Mouse (Mus musculus) heart, adult 2 months (tissue): Measurements from ENCODE around the gene Efhd1. TPM values are rescaled to one million over a fixed set of nuclear protein-coding genes. Genes with fewer than 3 reads are reported as not detected.

Experiments
- DNase-seq, 2 experiments: peaks; one replicate each; pipeline ENCODE4 v3.0.0; 2021
- H3K27ac ChIP-seq: fragments of 200-600 bp; 2 replicates; pipeline ENCODE4 v1.8.1; 2022
- H3K27me3 ChIP-seq: fragments of 200-500 bp; 2 replicates; pipeline ENCODE4 v1.6.1; 2012; ENCODE audit warnings: mild to moderate bottlenecking, low read length, inconsistent platforms, mixed read lengths; ENCODE audit not compliant: control insufficient read depth, insufficient read depth
- H3K36me3 ChIP-seq: fragments of 200-500 bp; 2 replicates; pipeline ENCODE4 v1.6.1; 2012; ENCODE audit warnings: low read length, inconsistent platforms; ENCODE audit not compliant: control insufficient read depth, insufficient read depth
- H3K4me1 ChIP-seq: fragments of 200-500 bp; 2 replicates; pipeline ENCODE4 v1.6.1; 2011; ENCODE audit warnings: low read length; ENCODE audit not compliant: control insufficient read depth, insufficient read depth
- H3K4me3 ChIP-seq: fragments of 200-600 bp; 2 replicates; pipeline ENCODE4 v1.8.1; 2022
- H3K79me2 ChIP-seq: fragments of 200-500 bp; replicated peaks from 2 replicates; pipeline ENCODE4 v1.6.1; 2012; ENCODE audit warnings: mild to moderate bottlenecking, inconsistent platforms, low read length, moderate library complexity, mixed read lengths; ENCODE audit not compliant: control insufficient read depth, insufficient read depth
- H3K9ac ChIP-seq: fragments of 200-500 bp; 2 replicates; pipeline ENCODE4 v1.6.1; 2012; ENCODE audit warnings: low read depth, mild to moderate bottlenecking, control low read depth, inconsistent platforms, low read length, mixed read lengths
- CTCF ChIP-seq: fragments of 200-600 bp; IDR thresholded peaks from 2 replicates; pipeline ENCODE4 v1.8.1; 2022; ENCODE audit warnings: antibody characterized with exemption, mild to moderate bottlenecking, moderate library complexity
- EP300 ChIP-seq: fragments of 200-500 bp; IDR thresholded peaks from 2 replicates; pipeline ENCODE4 v1.6.1; 2011; ENCODE audit warnings: low read depth, low read length, control low read depth; ENCODE audit not compliant: insufficient read depth
- POLR2A ChIP-seq: fragments of 200-500 bp; IDR thresholded peaks from 2 replicates; pipeline ENCODE4 v1.6.1; 2011; ENCODE audit warnings: mild to moderate bottlenecking, low read depth, low read length, control low read depth; ENCODE audit not compliant: insufficient read depth
- WGBS: fragments of 180-500 bp; shearing (Covaris S2); methylation state at CpG from one replicate; pipeline ENCODE4 v1.1.7; 2018; 5-methylcytosine and 5-hydroxymethylcytosine counted together
- intact Hi-C: fragments of 180-260 bp; cut with DNase I; formaldehyde crosslinking; loops from one replicate; pipeline ENCODE4 v1.15.1; 2025
- polyA plus RNA-seq: library from polyadenylated mRNA; depleted of rRNA; stranded (reverse); fragments of >200 nt; gene quantifications from 2 replicates; pipeline ENCODE4 v1.2.3, GENCODE M21; 2012
- total RNA-seq, 2 experiments: library from RNA; stranded (reverse); gene quantifications; 2 replicates each; pipeline ENCODE4 v1.2.3; 2021

The Efhd1 gene
- total and polyA plus RNA-seq, 3 experiments, result 3.1 to 6.6 (median 5.1) TPM

DNA sequence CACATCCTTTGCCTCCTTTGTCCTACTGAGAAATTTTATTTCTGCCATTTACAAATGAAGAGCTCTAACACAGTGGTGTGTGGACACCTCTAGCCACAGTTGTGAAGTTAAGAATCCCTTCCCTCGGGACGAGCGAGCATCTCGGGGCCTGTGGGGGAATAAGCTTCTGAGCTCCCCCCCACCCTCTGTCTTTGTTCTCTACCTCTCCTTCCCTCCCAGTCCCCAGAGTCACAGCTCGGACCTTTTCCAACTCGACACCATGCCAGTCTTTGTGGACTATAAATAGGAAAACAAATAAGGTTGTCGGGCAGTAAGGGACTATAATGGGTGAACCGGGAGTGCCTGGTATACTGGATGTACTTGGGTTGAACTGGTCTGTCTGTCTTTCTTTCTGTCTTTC lies 27.3 kb downstream of the Efhd1 start:
- no peak overlapping the region for H3K27ac ChIP-seq
- peak; percentile 40 to 45 for DNase-seq
- no peak overlapping the region for H3K9ac ChIP-seq
- H3K4me3 ChIP-seq, result no peak overlapping the region
- H3K36me3 ChIP-seq, result no peaks in the 10 kb centered on the region
- H3K79me2 ChIP-seq, result no peaks in the 10 kb centered on the region
- intact Hi-C loops, result no loop called here
- no peaks in the 10 kb centered on the region for H3K27me3 ChIP-seq
- no peak for TF ChIP-seq EP300
- TF ChIP-seq CTCF, result no peak
- no peak for TF ChIP-seq POLR2A
- H3K4me1 ChIP-seq, result peaks cover 2% of the 10 kb centered on the region
- WGBS, result 44% methylated on average over 8 of the region's 8 CpGs

DNA sequence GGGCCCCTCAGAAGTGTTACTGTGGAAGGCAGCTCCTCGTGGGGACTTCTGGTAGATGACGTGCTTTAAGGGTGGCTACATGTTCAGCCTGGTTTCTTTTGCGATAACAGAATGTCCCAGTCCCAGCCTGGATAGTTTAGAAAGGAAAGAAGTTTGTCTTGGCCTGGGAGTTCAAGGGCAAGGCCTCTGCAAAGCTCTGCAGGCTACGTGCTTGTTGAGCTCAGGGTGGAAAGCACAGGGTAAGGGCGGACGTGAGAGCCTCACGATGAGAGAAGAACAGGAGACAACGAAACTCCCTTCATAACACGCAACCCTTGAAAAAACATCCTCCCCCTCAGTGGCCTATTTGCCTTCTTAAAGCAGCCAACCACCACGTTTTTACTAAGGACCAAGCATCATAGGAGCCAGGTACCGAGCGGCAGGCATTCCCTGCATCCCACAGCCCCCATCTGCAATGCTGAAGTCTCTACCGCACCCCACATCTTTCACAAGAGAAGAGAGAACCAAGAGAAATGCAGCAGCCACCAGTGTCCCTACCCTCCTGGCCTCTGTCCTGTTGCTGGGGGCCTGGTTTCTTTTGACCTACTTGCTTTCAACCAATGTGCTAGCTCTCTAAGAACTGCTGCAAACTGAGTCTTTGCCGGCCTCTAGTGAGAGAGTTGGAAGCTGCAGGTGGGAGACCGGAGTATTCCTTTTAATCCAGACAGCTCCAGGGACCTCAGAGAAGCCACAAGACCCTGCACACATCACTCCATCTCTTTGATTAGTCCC lies 28.4 kb downstream of the Efhd1 start:
- H3K36me3 ChIP-seq, result no peaks in the 10 kb centered on the region
- TF ChIP-seq CTCF (peak; percentile 70), POLR2A (no peak)
- WGBS, result 63% methylated on average over 15 of the region's 15 CpGs
- peak overlapping the region; percentile 28 for H3K27ac ChIP-seq
- DNase-seq, result peak; percentile 53 to 55
- no peaks in the 10 kb centered on the region for H3K79me2 ChIP-seq
- no peaks in the 10 kb centered on the region for H3K27me3 ChIP-seq
- H3K4me1 ChIP-seq, result peaks cover 2% of the 10 kb centered on the region
- H3K4me3 ChIP-seq, result no peak overlapping the region
- no peak overlapping the region for H3K9ac ChIP-seq
- intact Hi-C loops, result loop anchor here (1.0 to 2.0 kb wide), 2 partner anchors 34 to 46 kb away; no protein-coding TSS in a partner anchor

DNA sequence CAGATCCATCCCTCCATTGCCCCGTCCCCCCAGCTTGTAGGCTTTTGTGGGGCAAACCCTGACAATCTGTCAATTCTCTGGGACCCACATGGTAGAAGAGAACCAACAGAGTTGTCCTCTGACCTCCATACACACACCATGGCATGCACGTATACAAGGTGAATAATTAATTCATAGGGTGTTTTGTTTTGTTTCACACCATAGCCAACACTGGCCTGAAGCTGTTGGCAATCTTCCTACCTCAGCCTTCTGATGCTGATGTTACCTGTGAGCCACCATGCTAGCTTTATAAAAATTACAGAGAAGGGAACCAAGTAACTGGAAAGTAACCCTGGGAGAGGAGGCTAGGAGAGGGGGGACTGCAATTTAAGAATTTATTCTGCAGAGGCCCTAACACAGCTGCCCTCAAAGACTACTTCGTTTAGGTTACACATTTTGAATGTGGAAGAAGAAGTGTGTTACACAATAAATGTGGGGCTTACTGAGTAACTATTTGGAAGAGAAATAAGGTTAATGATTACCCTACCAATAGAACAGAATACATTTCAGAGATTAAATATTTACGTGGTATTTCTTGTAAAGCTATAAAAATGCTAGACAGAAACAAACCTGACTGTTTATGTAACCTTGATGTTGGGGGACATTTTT lies 30.0 kb downstream of the Efhd1 start:
- intact Hi-C loops, result no loop called here
- Histone ChIP-seq H3K36me3 (no peaks in the 10 kb centered on the region), H3K4me1 (peaks cover 2% of the 10 kb centered on the region), H3K79me2 (no peaks in the 10 kb centered on the region), H3K27me3 (no peaks in the 10 kb centered on the region), H3K27ac (no peak overlapping the region), H3K4me3 (no peak overlapping the region), H3K9ac (no peak overlapping the region)
- 79% methylated on average over 4 of the region's 4 CpGs for WGBS
- no peak for TF ChIP-seq POLR2A
- no peak for TF ChIP-seq EP300
- TF ChIP-seq CTCF, result no peak
- DNase-seq, result no peak

DNA sequence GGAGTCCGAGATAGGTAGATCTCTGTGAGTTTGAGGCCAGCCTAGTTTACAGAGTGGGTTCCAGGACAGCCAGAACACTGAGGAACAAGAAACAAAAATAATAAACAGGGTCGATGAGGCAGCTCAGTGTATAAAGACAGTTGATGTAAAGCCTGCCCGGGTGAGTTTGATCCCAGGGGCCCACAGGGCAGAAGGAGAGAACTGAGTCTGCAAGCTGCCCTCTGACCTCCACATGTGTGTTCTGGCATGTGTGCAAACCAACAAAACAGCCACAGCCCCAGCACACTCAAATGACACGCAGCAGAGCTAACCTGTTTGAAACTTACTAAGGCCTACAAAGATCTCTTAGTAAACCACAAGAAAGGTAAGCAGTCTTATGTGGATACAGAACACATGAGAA lies 30.8 kb downstream of the Efhd1 start:
- H3K4me1 ChIP-seq, result peaks cover 2% of the 10 kb centered on the region
- no peaks in the 10 kb centered on the region for H3K79me2 ChIP-seq
- no peaks in the 10 kb centered on the region for H3K27me3 ChIP-seq
- H3K4me3 ChIP-seq, result no peak overlapping the region
- no peak for DNase-seq
- H3K27ac ChIP-seq, result no peak overlapping the region
- 64% methylated on average over 4 of the region's 4 CpGs for WGBS
- H3K9ac ChIP-seq, result no peak overlapping the region
- intact Hi-C loops, result no loop called here
- TF ChIP-seq EP300 (no peak), POLR2A (no peak), CTCF (no peak)
- no peaks in the 10 kb centered on the region for H3K36me3 ChIP-seq

DNA sequence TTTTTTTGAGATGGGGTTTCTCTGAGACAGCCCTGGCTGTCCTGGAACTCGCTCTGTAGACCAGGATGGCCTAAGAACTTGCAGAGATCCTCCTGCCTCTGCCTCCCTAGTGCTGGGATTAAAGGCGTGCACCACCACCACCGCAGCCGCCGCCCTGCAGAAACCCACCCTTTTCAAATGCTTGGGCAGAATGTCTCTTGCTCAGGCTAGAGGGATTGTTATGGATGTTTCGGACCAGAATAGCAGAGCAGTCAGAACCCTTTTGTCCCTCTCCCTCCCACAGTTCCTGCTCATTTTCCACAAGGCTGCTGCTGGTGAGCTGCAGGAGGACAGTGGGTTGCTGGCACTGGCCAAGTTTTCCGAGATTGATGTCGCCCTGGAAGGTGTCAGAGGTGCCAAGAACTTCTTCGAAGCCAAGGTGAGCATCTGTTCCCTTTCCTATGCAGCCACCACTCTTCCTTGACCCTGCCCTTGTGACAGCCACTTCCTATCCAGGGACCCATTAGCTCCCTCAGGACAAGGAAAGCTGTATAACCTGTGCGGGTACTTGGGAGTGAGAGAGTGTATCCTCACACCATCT lies 33.3 kb downstream of the Efhd1 start:
- no peak overlapping the region for H3K9ac ChIP-seq
- H3K4me3 ChIP-seq, result no peak overlapping the region
- no peaks in the 10 kb centered on the region for H3K36me3 ChIP-seq
- 82% methylated on average over 10 of the region's 10 CpGs for WGBS
- H3K27me3 ChIP-seq, result no peaks in the 10 kb centered on the region
- TF ChIP-seq CTCF (no peak), EP300 (no peak), POLR2A (no peak)
- no peak overlapping the region for H3K27ac ChIP-seq
- no peaks in the 10 kb centered on the region for H3K79me2 ChIP-seq
- DNase-seq, result no peak
- intact Hi-C loops, result no loop called here
- H3K4me1 ChIP-seq, result peaks cover 2% of the 10 kb centered on the region; the same call in 1 of the 2 replicates

DNA sequence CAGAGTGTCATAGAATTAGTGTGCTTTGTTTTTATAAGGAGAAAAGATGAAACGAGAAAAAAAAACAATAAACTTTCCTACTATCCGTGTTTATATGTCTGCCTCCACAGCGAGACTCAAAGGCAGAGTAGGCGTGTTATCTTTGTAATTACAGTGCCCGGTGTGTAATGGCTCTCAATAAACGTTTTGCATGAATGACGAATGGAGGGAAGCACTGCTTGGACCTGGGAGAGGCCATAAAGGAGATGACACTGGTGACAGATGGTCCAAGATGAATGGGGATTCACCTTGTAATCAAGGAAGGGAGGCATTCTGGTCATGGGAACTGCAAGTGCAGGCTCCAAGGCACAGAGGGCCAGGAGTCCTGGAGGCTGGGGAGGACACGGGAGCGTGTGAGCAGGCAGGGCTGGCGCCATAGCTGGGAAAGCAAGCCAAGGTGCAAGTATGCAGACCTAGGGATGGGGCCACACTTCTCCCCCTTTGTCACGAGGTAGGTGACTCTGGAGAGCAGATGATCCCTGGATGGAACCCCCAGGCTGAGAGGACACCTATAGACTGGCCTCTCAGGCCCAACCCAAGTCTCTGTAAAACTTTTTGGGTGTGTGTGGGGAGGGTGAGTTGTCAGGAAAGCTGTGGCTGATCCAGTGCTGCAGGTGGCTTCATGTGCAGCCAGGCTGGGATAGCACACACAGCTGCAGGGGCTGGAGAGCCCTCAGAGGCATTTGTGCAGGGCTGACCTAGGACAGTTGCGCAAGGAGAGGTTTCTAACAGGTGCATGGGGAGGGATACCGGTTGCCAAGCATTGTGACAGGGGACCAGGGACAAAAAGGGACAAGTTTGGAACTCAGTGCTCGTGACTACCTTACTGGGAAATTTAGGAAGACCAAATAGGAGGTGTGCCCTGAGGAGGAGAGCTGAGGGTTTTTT lies 36.5 kb downstream of the Efhd1 start:
- no peak for DNase-seq
- intact Hi-C loops, result no loop called here
- 68% methylated on average over 14 of the region's 14 CpGs for WGBS
- Histone ChIP-seq H3K27ac (no peak overlapping the region), H3K4me3 (no peak overlapping the region), H3K36me3 (no peaks in the 10 kb centered on the region), H3K9ac (no peak overlapping the region), H3K79me2 (no peaks in the 10 kb centered on the region), H3K4me1 (no peaks in the 10 kb centered on the region), H3K27me3 (no peaks in the 10 kb centered on the region)
- no peak for TF ChIP-seq EP300
- no peak for TF ChIP-seq POLR2A
- TF ChIP-seq CTCF, result no peak
